Mouse (Mus musculus): ENCODE measurements at regions not wholly inside any gene's neighbourhood (a gene's known extent, or its start where the extent isn't known, plus 50 kb on each side); places are given as distances from the start of the nearest gene placed in this dataset.

GRCm38 (mm10) chr19:15200792-15201191 lies 602.9 kb upstream of the Tle4 start:
- TF ChIP-seq GATA1 (IDR thresholded peaks at IDR 0.05; ENCODE audit: borderline replicate concordance, low read length) (no peak), FLI1 (IDR thresholded peaks at IDR 0.05; ENCODE audit: low read length) (no peak)

Data from megakaryocyte, embryonic 14.5 days (primary cell).